ENCODE assay signal across 26 mouse cellular contexts in the genomic region with DNA sequence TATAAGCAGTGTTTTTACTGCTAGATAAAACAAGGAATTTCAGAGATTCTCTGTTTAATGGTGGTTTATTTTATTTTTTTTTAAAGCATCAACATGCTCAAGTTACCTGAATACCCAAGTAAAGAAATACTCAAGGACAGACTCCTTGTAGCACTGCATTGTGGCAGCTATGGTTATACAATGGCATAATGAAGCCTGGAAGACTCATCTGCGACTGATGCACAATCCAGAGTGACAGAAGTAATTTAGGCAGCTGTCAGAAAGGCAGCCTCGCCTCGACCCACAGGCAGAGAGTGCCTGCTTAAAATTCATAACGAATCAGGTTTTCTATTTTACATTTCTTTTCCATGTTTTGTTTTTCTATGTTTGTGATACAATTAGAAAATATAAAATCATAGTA.
DNase-seq lines count a peak whose midpoint lies in the region; ATAC-seq and TF ChIP-seq lines count a peak whose summit lies in the region.
"Had no signal": no experiment of that assay in that cellular context is flagged by ENCODE, and none has a peak within 500 bp of the region (broad histone marks: within the 10 kb centered on the region; RNA-seq: fewer than 3 reads in every experiment).

No protein-coding gene starts in this region.

- no peak overlapping the region for H3K4me2 ChIP-seq in hindbrain, embryonic 11.5 days (replicated peaks; ENCODE audit: low read depth, low read length)
- H3K4me2 ChIP-seq in hindbrain, embryonic 16.5 days (ENCODE audit: low read length) = no peak overlapping the region
- H3K4me2 ChIP-seq: embryonic facial prominence, embryonic 15.5 days; hindbrain, embryonic 15.5 days; intestine, embryonic 15.5 days; limb, embryonic 15.5 days; liver, embryonic 13.5 days had no signal

- WGBS in hindbrain, embryonic 11.5 days = 61% methylated on average over 4 of the region's 4 CpGs
- WGBS in hindbrain, embryonic 10.5 days = 60% methylated on average over 4 of the region's 4 CpGs
- 31% methylated on average over 4 of the region's 4 CpGs for WGBS in hindbrain, embryonic 16.5 days

- ATAC-seq in hindbrain, embryonic 11.5 days (ENCODE audit: low FRiP score) = peak; percentile 58; the same call in 1 of the 2 replicates
- peak; percentile 34; the same call in 1 of the 2 replicates for ATAC-seq in hindbrain, embryonic 16.5 days
- ATAC-seq: intestine, embryonic 15.5 days; lung, postnatal 0 days had no signal

- TF ChIP-seq POLR2A in brain, embryonic 14.5 days (IDR thresholded peaks at IDR 0.05; ENCODE audit: borderline replicate concordance, extremely low read depth, insufficient read depth, insufficient read length, poor library complexity, severe bottlenecking) = no peak

- H3K9me3 ChIP-seq in hindbrain, embryonic 11.5 days (ENCODE audit: control insufficient read depth, low read length) = no peaks in the 10 kb centered on the region
- H3K9me3 ChIP-seq in hindbrain, embryonic 10.5 days = no peaks in the 10 kb centered on the region
- no peaks in the 10 kb centered on the region for H3K9me3 ChIP-seq in hindbrain, embryonic 16.5 days (ENCODE audit: control insufficient read depth, low read length)
- H3K9me3 ChIP-seq: embryonic facial prominence, embryonic 10.5 days; embryonic facial prominence, embryonic 15.5 days; hindbrain, embryonic 15.5 days; intestine, embryonic 15.5 days; limb, embryonic 10.5 days; limb, embryonic 15.5 days; liver, embryonic 13.5 days had no signal

- no peak overlapping the region for H3K27ac ChIP-seq in hindbrain, embryonic 11.5 days (ENCODE audit: low read depth, low read length)
- no peak overlapping the region for H3K27ac ChIP-seq in hindbrain, embryonic 10.5 days
- H3K27ac ChIP-seq in hindbrain, embryonic 16.5 days (ENCODE audit: low read depth, low read length) = no peak overlapping the region
- H3K27ac ChIP-seq: embryonic facial prominence, embryonic 10.5 days; embryonic facial prominence, embryonic 15.5 days; intestine, embryonic 15.5 days; kidney, postnatal 0 days; limb, embryonic 10.5 days; limb, embryonic 15.5 days; liver, embryonic 13.5 days had no signal

- DNase-seq in hindbrain, embryonic 11.5 days (ENCODE audit: low spot score) = peak; percentile 7
- DNase-seq in hindbrain, embryonic 10.5 days (ENCODE audit: low spot score) = no peak
- DNase-seq in brain, embryonic 14.5 days (ENCODE audit: low read depth) = peak; percentile 59
- peak; percentile 52 for DNase-seq in retina, embryonic 14.5 days (ENCODE audit: low spot score)
- DNase-seq in thymus, postnatal 4 days = no peak
- no peak for DNase-seq in spleen, postnatal 14 days (ENCODE audit: low spot score in 2 of 2)
- DNase-seq: adrenal gland, postnatal 25 days; cerebellum, adult 8-10 months; cerebellum, postnatal 25 days; gastrocnemius, postnatal 14 days; heart, postnatal 14 days; kidney, adult 2 months; layer of hippocampus, postnatal 36 days; liver, embryonic 13.5 days; lung, adult 18-20 months; lung, postnatal 4 days; right cerebral cortex, postnatal 4 days had no signal

- H3K9ac ChIP-seq in hindbrain, embryonic 11.5 days (ENCODE audit: low read depth, low read length) = no peak overlapping the region
- no peak overlapping the region for H3K9ac ChIP-seq in hindbrain, embryonic 16.5 days (ENCODE audit: low read depth, low read length)
- H3K9ac ChIP-seq: embryonic facial prominence, embryonic 15.5 days; hindbrain, embryonic 15.5 days; intestine, embryonic 15.5 days; limb, embryonic 15.5 days; liver, embryonic 13.5 days had no signal

- no peaks in the 10 kb centered on the region for H3K27me3 ChIP-seq in hindbrain, embryonic 11.5 days (ENCODE audit: control insufficient read depth, insufficient read depth, low read length)
- no peaks in the 10 kb centered on the region for H3K27me3 ChIP-seq in hindbrain, embryonic 10.5 days (ENCODE audit: insufficient read depth, poor library complexity, severe bottlenecking)
- H3K27me3 ChIP-seq in hindbrain, embryonic 16.5 days (replicated peaks; ENCODE audit: control insufficient read depth, insufficient read depth, low read length) = no peaks in the 10 kb centered on the region
- H3K27me3 ChIP-seq: embryonic facial prominence, embryonic 15.5 days; hindbrain, embryonic 15.5 days; intestine, embryonic 15.5 days; limb, embryonic 15.5 days; liver, embryonic 13.5 days had no signal

- no peak overlapping the region for H3K4me3 ChIP-seq in hindbrain, embryonic 11.5 days (ENCODE audit: low read depth, low read length)
- no peak overlapping the region for H3K4me3 ChIP-seq in hindbrain, embryonic 10.5 days
- no peak overlapping the region for H3K4me3 ChIP-seq in hindbrain, embryonic 16.5 days (ENCODE audit: low read length)
- H3K4me3 ChIP-seq: embryonic facial prominence, embryonic 10.5 days; embryonic facial prominence, embryonic 15.5 days; hindbrain, embryonic 15.5 days; intestine, embryonic 15.5 days; limb, embryonic 10.5 days; limb, embryonic 15.5 days; liver, embryonic 13.5 days had no signal

- no peak for TF ChIP-seq CTCF in brain, embryonic 14.5 days (IDR thresholded peaks at IDR 0.05; ENCODE audit: borderline replicate concordance, extremely low read depth, insufficient read depth, insufficient read length)

- no peaks in the 10 kb centered on the region for H3K36me3 ChIP-seq in hindbrain, embryonic 11.5 days (ENCODE audit: control insufficient read depth, insufficient read depth, low read length)
- peaks cover 25% of the 10 kb centered on the region for H3K36me3 ChIP-seq in hindbrain, embryonic 10.5 days
- 0 out of 2 replicates have a peak, but pooled peaks cover 3% of the 10 kb centered on the region for H3K36me3 ChIP-seq in hindbrain, embryonic 16.5 days (ENCODE audit: control insufficient read depth, insufficient read depth, low read length)
- H3K36me3 ChIP-seq: embryonic facial prominence, embryonic 15.5 days; intestine, embryonic 15.5 days had no signal

- no peaks in the 10 kb centered on the region for H3K4me1 ChIP-seq in hindbrain, embryonic 11.5 days (replicated peaks; ENCODE audit: control insufficient read depth, insufficient read depth, low read length)
- H3K4me1 ChIP-seq in hindbrain, embryonic 10.5 days (replicated peaks) = no peaks in the 10 kb centered on the region
- H3K4me1 ChIP-seq in hindbrain, embryonic 16.5 days (ENCODE audit: control insufficient read depth, insufficient read depth, low read depth, low read length) = no peaks in the 10 kb centered on the region
- H3K4me1 ChIP-seq: embryonic facial prominence, embryonic 10.5 days; embryonic facial prominence, embryonic 15.5 days; hindbrain, embryonic 15.5 days; intestine, embryonic 15.5 days; limb, embryonic 10.5 days; limb, embryonic 15.5 days; liver, embryonic 13.5 days had no signal

Comparison
In these comparisons a context has a peak if more than half of its experiments do, and no peak if none do; other contexts are left out.
1. DNase-seq: peak in hindbrain, embryonic 11.5 days (single experiment), brain, embryonic 14.5 days (single experiment) and retina, embryonic 14.5 days (single experiment); none in hindbrain, embryonic 10.5 days (single experiment), thymus, postnatal 4 days (single experiment) and spleen, postnatal 14 days (0 of 2).